Mouse (Mus musculus): Measurements from ENCODE around the gene Tas1r2. TPM values are rescaled to one million over a fixed set of nuclear protein-coding genes. Genes with fewer than 3 reads are reported as not detected.

The Tas1r2 gene
- total RNA-seq, 2 experiments from 2014 or later: not detected

GRCm38 (mm10) chr4:139705986-139706385, 52.6 kb downstream of the Tas1r2 start:
- no peak for DNase-seq (ENCODE audit: low spot score in 2 of 2)

- no peak for DNase-seq (ENCODE audit: low spot score in 2 of 2)
Measured at GRCm38 (mm10) chr4:139710467-139711334, 57.4 kb downstream of the Tas1r2 start.

GRCm38 (mm10) chr4:139715241-139715932, 62.0 kb downstream of the Tas1r2 start:
- no peak for DNase-seq (ENCODE audit: low spot score in 2 of 2)

- peak; percentile 23 to 41 for DNase-seq (ENCODE audit: low spot score in 2 of 2)
Measured at GRCm38 (mm10) chr4:139716477-139717169, 63.3 kb downstream of the Tas1r2 start.

- no peak for DNase-seq (ENCODE audit: low spot score in 2 of 2)
Measured at GRCm38 (mm10) chr4:139718978-139719377, 65.6 kb downstream of the Tas1r2 start.

Small RNAs within 50 kb of the gene (microRNA-seq; reads per million reads assigned to microRNA genes)
- gene Mir7020 (ENCODE audit: borderline number of aligned reads in 2 of 2): 0 to 0.61 reads per million in 2 experiments

Other genes with a start within 250 kb of the Tas1r2 start
- 10 to 100 TPM; 13.0 to 13.5 TPM for gene Iffo2, start 123.0 kb upstream of the Tas1r2 start, total RNA-seq (2021)
- not detected for gene Gm21969, start 50.4 kb upstream of the Tas1r2 start, total RNA-seq (2021)
- 100 to 1,000 TPM in 1 of 2 experiments, 10 to 100 TPM in 1; 65.2 to 141 TPM for gene Aldh4a1, start 30.7 kb upstream of the Tas1r2 start, total RNA-seq (2021)
- gene Pax7, start 180.0 kb downstream of the Tas1r2 start, total RNA-seq (2021): not detected